21 mouse cellular contexts compared by ENCODE assay signal in genomic region chr6:88009209-88009608, GRCm38 (mm10). TPM values are rescaled to one million over a fixed set of nuclear protein-coding genes. Genes with fewer than 3 reads are reported as not detected.
DNase-seq lines count a peak whose midpoint lies in the region; ATAC-seq lines count a peak whose summit lies in the region.
"Had no signal": no experiment of that assay in that cellular context is flagged by ENCODE, and none has a peak within 500 bp of the region (broad histone marks: within the 10 kb centered on the region; RNA-seq: fewer than 3 reads in every experiment).

No protein-coding gene starts in this region.

- ATAC-seq in common myeloid progenitor, adult 5-6 weeks (replicated peaks; ENCODE audit: low read depth, poor library complexity, severe bottlenecking), result peak; percentile 39; the same call in 1 of the 2 replicates
- peak; percentile 63 for ATAC-seq in megakaryocyte progenitor cell, adult 5-6 weeks (replicated peaks; ENCODE audit: poor library complexity)
- ATAC-seq: activated CD4-positive, CD25-positive, alpha-beta regulatory T cell, adult 4 months; CD4-positive, CD25-positive, alpha-beta regulatory T cell, adult 4 months; forebrain, embryonic 14.5 days; forebrain, embryonic 16.5 days; Patski had no signal

- peak; percentile 45 for DNase-seq in adrenal gland, postnatal 10 days
- no peak for DNase-seq in adrenal gland, postnatal 36 days
- DNase-seq in adipocyte (ENCODE audit: low spot score), result peak; percentile 59
- no peak for DNase-seq in urinary bladder, adult 2 months (ENCODE audit: low spot score)
- no peak for DNase-seq in kidney, adult 11 months
- DNase-seq: adrenal gland, adult 8-10 months; B cell, adult 2 months; cerebellum, adult 11-12 months; cerebellum, adult 2 months; cerebellum, adult 9-10 months; cerebellum, postnatal 10 days; cerebellum, postnatal 25 days; embryo, embryonic 11 days had no signal

RNA-seq across cellular contexts. Expression of gene H1fx, which starts 27.8 kb away (rescaled TPM):
- 10 to 100 TPM; 28.9 to 30.8 TPM for total RNA-seq in adrenal gland, postnatal 10 days (2021)
- 10 to 100 TPM; 11.1 to 11.2 TPM for total RNA-seq in adrenal gland, postnatal 36 days (2021)
- 3.2 TPM in 1 of 2 replicates, not detected in the other for total RNA-seq in common myeloid progenitor, adult 5-6 weeks (2017)
- 2.4 and 2.8 TPM in 2 replicates for total RNA-seq in megakaryocyte progenitor cell, adult 5-6 weeks (2015)
- total RNA-seq in megakaryocyte progenitor cell, adult 5-6 weeks (2017), result 0.68 and 1.7 TPM in 2 replicates
- 6.0 and 8.8 TPM in 2 replicates for polyA plus RNA-seq in urinary bladder, adult 2 months (2012; rRNA removed)
- total RNA-seq: G1E had no signal
- polyA plus RNA-seq: activated CD4-positive, CD25-positive, alpha-beta regulatory T cell, adult 4 months; CD4-positive, CD25-positive, alpha-beta regulatory T cell, adult 4 months; G1E had no signal

RNA-seq across cellular contexts. Expression of gene Rab7, which starts 35.9 kb away (rescaled TPM):
- total RNA-seq in adrenal gland, postnatal 10 days (2021), result 100 to 1,000 TPM; 249 to 262 TPM
- total RNA-seq in adrenal gland, postnatal 36 days (2021), result 100 to 1,000 TPM; 311 to 361 TPM
- total RNA-seq in common myeloid progenitor, adult 5-6 weeks (2017), result 87.3 and 94.2 TPM in 2 replicates
- total RNA-seq in megakaryocyte progenitor cell, adult 5-6 weeks (2015), result 262 and 265 TPM in 2 replicates
- 76.2 and 93.7 TPM in 2 replicates for total RNA-seq in megakaryocyte progenitor cell, adult 5-6 weeks (2017)
- polyA plus RNA-seq in urinary bladder, adult 2 months (2012; rRNA removed), result 400 and 428 TPM in 2 replicates

Comparison
In these comparisons a context has a peak if more than half of its experiments do, and no peak if none do; other contexts are left out.
1. DNase-seq: peak in adrenal gland, postnatal 10 days (single experiment) and adipocyte (single experiment); none in adrenal gland, postnatal 36 days (0 of 2), urinary bladder, adult 2 months (single experiment) and kidney, adult 11 months (single experiment).